Mouse (Mus musculus) adrenal gland, postnatal 25 days (tissue): Measurements from ENCODE around the gene Lhx2. TPM values are rescaled to one million over a fixed set of nuclear protein-coding genes. Genes with fewer than 3 reads are reported as not detected.

Experiments
- DNase-seq: peaks from one replicate; pipeline ENCODE4 v3.0.0; 2021; ENCODE audit warnings: mixed read lengths
- total RNA-seq: library from RNA; stranded (reverse); gene quantifications from 2 replicates; pipeline ENCODE4 v1.2.3, GENCODE M21; 2021

Lhx2 gene
- total RNA-seq, 1 experiment from 2014 or later = not detected

DNA sequence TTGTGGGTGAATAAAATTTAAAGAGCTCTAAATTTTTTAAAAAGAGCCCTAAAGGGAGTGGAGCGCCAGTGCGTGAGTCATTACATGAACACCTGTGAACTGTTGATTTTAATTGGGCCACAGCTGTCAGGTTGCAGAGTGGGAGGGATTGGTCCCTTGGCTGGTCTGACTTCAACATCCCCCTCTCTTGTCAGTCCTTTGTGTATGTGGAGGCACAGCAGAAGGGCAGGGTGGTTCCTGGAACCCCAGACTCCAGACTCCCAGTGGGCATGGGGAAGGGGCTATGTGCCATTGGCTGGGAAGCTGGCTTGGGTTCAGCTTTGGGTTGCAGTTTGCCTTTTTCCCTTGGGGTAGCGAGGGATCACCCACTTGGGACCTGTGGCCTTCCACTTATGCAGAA, 70.2 kb downstream of the Lhx2 start:
- DNase-seq = no peak

DNA sequence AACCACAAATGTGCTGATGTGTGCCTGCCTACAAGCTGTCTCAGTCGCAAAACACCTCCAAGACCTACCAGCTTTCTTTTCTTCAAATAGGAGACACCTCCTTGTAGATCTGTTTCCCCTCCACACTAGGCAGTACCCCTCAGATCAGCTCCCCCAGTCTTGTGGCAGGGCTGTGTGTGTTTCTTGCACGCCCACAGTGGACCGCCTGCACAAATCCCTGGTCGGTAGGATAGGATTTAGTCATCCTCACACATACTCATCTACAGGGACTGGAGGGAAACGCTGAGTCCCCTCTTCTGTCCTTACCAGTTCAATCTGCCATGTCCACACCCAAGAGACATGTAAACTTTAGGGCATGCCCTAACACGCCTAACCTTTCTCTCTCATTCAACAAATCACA, 71.1 kb downstream of the Lhx2 start:
- no peak for DNase-seq

GRCm38 (mm10) chr2:38412599-38413177, 73.6 kb downstream of the Lhx2 start:
- no peak for DNase-seq

DNA sequence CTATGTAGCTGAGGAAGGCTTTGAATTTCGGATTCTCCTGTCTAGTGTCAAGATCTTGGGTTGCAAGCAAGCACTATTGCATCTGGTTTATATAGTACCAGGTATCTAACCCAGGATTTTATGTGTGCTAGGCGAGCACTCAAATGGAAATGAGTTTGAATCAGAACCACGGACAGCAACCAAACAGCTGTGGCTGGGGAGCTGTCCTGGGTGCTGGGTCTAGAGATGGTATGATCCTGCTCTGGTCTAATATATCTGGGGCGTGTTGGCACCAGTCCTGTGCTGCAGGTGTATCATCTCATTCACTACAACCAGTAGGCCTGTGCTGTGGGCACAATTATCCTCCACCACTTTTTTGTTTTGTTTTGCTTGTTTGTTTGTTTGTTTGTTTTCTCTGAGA, 78.9 kb downstream of the Lhx2 start:
- DNase-seq = peak; percentile 58

Other genes starting within 250 kb of the Lhx2 start
- 27.1 and 29.1 TPM in 2 replicates for gene Dennd1a, start 51.9 kb upstream of the Lhx2 start, total RNA-seq
- 11.7 and 13.2 TPM in 2 replicates for gene Nek6, start 172.4 kb downstream of the Lhx2 start, total RNA-seq